Mouse (Mus musculus): ENCODE data around the gene Ass1.

Ass1 gene

DNA sequence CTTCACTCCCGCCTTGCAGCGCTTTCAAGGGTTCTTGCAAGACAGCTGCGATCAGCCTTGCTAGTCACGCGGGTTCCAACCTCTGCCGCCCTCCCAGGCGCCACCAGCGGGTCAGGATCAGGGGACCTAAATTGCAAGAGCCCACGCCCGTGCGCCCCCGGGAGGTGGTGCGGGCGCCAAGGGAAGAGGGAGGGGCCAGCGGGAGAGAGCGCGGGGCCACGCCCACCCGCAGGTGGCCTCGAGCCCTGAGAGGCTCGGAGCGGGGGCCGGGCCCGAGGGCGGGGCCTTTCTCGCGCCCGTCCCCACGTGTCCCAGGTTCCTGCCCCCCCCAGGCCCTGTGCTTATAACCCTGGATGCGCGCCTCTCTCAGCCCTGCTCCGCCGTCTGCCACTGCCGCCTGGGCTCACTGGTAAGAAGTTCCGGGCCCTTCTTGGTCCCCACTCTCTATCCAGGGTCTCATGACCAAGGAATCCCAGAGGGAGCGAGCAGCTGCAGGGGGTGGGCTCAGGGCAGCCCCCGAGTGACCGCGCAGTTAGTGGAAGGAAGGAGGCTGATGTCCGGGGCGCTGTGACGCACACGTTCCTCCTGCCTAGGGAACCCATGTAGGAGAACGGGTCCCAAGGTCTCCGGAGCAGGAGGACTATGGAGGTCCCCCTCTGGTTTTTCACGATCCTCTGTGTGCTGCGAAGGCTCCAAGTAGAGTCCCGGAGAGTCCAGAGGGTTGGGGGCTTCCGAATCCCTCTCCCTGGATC, at the start of gene Ass1:
Gene Ass1, plus strand, starts transcription at position 277 of the 752 bp plus-strand sequence.
- DNase-seq (ENCODE audit: low read depth, low spot score) = no peak

GRCm38 (mm10) chr2:31420914-31421313, 49.1 kb upstream of the Ass1 start:
- no peak for DNase-seq (ENCODE audit: low read depth, low spot score)

GRCm38 (mm10) chr2:31422576-31422975, 47.4 kb upstream of the Ass1 start:
- no peak for DNase-seq (ENCODE audit: low read depth, low spot score)

- DNase-seq (ENCODE audit: low read depth, low spot score) = no peak
Measured at GRCm38 (mm10) chr2:31431477-31431876, 38.5 kb upstream of the Ass1 start.

DNA sequence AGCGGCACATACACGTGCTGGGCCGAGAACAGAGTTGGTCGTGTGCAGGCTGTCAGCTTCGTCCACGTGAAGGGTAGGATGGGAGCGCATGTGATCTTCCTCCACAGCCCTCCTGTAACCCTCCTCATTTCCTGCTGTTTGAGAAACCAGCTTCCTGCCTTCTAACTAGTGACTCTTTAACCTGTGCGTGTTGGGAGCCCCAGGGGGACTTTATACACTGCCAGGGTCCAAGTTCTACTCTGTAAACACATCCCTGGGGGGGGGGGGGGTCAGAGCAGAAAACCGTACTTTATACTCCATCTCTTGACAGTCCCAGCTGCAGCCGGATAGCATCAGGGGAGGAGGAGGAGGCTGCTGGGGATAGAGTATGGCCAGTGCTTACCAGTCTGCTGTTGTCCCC, 35.3 kb upstream of the Ass1 start:
- no peak for DNase-seq (ENCODE audit: low read depth, low spot score)

DNA sequence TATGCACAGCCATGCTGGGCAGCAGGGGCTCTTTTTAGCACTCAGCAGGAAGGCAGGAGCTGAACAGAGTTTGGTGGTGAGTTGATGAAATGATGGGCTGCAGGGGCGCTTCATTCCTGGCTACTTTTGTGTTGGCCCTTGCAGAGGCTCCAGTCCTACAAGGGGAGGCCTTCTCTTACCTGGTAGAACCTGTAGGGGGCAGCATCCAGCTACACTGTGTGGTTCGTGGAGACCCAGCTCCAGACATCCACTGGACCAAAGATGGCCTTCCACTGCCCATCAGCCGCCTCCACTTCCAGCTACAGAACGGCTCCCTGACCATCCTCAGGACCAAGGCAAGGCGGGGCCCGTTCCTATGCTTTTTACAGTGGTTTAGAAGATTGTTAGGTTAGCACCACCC, 34.4 kb upstream of the Ass1 start:
- no peak for DNase-seq (ENCODE audit: low read depth, low spot score)

DNA sequence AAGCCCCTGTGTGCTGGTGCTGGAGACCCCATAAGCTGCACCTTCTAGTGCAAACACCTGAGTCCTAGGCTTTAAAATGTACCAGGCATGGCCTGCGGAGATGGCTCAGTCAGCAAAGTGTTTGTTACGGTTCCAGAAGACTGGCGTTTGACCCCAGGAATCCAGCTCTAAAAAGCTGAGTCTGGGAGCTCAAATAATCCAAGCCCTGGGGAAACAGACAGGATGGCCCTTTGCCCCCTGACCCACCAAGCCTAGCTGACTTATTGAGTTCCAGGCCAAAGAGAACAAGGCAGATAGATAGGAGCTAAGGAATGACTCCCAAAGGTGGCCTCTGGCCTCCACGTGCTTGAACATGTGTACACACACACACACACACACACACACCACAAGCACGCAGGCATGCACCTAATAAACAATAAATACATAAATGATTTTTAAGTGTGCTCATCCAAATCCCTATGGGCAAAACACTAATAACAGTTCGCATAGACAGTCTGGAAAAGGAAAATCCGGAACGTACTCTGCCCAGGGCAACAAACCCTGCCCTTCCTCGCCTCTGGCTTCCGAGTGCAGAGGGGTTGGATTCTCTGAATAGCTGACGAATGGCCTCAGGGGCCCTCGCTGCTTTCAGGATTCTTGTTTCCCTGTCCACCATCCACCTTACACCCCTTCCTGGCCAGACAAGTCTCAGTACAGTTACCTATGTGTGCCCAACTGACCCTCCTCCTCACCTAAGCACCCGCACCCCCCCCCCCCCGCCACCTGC, 32.3 kb upstream of the Ass1 start:
- no peak for DNase-seq (ENCODE audit: low read depth, low spot score)

- DNase-seq (ENCODE audit: low read depth, low spot score) = no peak
Measured at GRCm38 (mm10) chr2:31439576-31439975, 30.4 kb upstream of the Ass1 start.

DNA sequence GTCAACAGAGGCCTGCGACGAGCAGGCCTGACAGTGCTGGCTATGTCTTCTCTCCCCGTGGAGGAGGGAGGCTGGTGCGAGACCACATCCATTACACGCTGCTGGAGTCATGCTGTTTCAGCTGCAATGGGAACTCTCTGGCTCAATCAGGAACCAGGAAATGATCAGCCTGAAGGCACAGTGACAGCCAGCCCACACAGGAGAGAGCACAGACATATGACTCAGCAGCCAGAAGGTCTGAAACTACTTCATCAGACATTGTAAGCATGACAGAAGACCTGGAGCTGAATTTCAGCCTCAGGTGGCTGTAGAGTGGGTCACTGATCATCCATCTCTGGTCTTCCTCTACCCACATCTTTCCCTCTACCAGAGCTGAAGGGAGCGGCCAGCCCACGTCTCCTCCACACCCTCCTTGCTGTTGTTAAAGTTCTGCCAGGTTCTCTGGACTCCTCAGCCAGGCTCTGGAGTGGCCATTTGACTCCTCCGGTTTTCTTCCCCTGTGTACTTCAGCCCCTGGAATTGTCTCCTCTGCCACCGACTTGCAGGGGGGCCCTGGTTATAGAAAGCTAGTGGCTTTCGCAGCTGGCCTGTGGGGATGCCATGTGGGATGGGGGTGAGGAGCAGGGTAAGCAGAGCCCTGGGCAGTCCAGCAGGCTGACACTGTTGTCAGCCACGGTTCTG, 27.4 kb upstream of the Ass1 start:
- no peak for DNase-seq (ENCODE audit: low read depth, low spot score)

GRCm38 (mm10) chr2:31446036-31446435, 24.0 kb upstream of the Ass1 start:
- DNase-seq (ENCODE audit: low read depth, low spot score) = no peak

- DNase-seq (ENCODE audit: low read depth, low spot score) = no peak
Measured at GRCm38 (mm10) chr2:31446456-31446855, 23.6 kb upstream of the Ass1 start.

GRCm38 (mm10) chr2:31447536-31447935, 22.5 kb upstream of the Ass1 start:
- DNase-seq (ENCODE audit: low read depth, low spot score) = no peak

- no peak for DNase-seq (ENCODE audit: low read depth, low spot score)
Measured at GRCm38 (mm10) chr2:31448756-31449440, 21.1 kb upstream of the Ass1 start.

- no peak for DNase-seq (ENCODE audit: low read depth, low spot score)
Measured at GRCm38 (mm10) chr2:31449441-31449815, 20.6 kb upstream of the Ass1 start.

- no peak for DNase-seq (ENCODE audit: low read depth, low spot score)
Measured at GRCm38 (mm10) chr2:31449902-31450301, 20.1 kb upstream of the Ass1 start.

GRCm38 (mm10) chr2:31450661-31451060, 19.3 kb upstream of the Ass1 start:
- DNase-seq (ENCODE audit: low read depth, low spot score) = no peak

DNA sequence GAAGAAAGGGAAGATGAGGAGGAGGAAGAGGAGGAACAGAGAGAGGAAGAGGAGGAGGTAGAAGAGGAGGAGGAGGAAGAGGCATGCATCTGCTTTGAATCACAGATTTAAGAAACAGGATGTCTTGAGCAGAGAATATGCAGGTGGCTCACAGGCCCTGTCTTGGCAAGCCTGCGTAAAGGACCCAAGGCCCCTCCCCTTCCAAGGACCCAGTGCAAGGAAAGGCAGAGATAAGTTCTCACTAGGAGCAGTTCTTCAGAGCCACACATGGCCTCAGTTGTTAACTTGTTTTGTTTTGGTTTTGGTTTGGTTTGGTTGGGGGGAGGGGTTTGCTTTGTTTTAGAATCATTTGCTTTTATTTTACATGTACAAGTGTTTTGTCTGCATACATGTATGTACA, 18.5 kb upstream of the Ass1 start:
- no peak for DNase-seq (ENCODE audit: low read depth, low spot score)

DNA sequence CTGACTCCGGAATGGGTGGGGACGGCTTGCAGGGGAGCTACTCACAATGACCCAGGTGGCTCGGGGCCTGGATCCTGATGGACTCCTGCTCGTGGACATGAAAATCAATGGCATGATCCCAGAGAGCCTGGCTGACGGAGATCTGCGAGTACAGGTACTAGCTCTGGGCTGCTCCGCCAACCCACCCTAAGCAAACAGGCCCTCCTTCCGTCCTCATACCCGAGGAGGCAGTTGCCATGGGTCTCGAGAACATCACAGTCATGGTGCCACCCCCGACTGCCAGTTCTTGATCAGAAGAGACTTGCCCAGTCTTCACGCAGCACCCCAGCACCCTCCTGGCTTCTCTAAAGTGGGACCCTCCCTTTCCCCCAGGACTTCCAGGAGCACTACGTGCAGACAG, 17.0 kb upstream of the Ass1 start:
- DNase-seq (ENCODE audit: low read depth, low spot score) = no peak

GRCm38 (mm10) chr2:31453559-31454177, 16.3 kb upstream of the Ass1 start:
- DNase-seq (ENCODE audit: low read depth, low spot score) = no peak

DNA sequence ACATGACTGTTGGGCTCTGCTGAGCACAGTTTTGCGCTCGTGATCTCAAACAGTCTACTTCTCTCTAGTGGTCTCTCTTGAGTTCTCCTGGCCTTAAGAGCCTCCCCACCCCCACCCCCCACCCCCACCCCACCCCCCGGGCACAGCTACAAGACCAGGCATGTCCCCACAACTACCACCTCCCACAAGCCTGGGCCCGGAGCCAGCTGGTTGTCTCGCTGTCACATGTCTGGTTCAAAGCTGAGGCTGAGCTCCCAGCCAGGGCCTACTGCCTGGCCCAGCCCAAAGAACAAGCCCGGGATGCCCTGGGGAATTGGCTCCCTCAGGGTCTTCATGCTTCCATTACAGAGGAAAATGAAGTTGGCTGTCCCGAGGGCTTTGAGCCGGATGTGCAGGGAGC, 15.7 kb upstream of the Ass1 start:
- DNase-seq (ENCODE audit: low read depth, low spot score) = no peak

- DNase-seq (ENCODE audit: low read depth, low spot score) = no peak
Measured at GRCm38 (mm10) chr2:31455418-31455817, 14.6 kb upstream of the Ass1 start.

GRCm38 (mm10) chr2:31458460-31458859, 11.5 kb upstream of the Ass1 start:
- no peak for DNase-seq (ENCODE audit: low read depth, low spot score)

All from c-Kit-negative CD71-positive TER-119-positive erythroid progenitor cells, embryonic 14.5 days (primary cell).